Mouse (Mus musculus) mature B cell (primary cell): ENCODE results near the gene Gimap5.

Experiments used
- in situ Hi-C: fragments of 300-500 bp; cut with MboI; formaldehyde crosslinking; loops from 2 replicates; pipeline ENCODE4 v1.14.3; 2019

Gene Gimap5

DNA sequence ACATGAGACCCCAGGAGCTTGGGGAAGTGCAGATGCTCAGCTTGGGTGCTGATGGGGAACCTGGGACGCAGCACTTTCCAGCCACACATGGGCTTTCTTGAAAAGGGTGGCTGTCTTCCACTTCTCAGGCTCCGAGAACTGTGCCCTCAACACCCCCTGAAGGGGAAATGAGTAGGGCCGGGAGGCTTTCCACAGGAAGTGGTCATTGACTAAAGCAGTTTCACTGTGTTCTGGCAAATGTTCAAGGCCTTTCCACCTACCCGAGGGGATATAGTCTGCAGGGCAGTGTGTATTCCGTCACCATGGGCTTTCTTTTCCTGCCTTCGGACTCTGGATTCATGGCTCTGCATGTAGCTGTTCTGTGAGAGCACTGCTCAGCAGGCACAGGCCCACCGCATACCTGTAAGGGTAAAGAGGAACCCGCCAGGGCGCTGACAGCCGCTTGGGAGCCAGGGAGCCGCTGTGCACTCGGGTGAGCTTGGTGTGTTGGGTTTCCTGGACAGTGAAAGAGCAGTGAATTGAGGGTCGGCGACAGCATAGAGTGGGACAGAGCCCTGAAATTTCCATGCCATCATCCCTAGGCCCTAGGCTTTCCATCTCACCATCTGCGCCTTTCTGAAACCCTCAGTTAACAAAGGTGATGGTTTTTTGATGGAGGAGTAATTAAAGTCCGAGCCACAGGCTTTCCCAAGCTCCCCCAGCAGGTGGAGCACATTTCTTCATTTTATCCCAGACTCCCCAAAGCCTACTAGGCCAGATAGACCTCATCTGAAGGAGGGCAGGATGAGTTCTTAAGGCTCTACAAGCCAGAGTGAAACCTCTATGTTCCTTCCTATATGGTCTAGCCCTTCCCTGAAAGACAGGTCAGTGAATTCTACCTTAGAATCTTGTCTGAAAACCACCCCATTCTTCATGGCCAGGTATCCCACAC, at the start of gene Gimap5:
Gene Gimap5 (plus strand): TSS at position 239 of the 931 bp plus-strand sequence.
- in situ Hi-C loops: no loop called here

DNA sequence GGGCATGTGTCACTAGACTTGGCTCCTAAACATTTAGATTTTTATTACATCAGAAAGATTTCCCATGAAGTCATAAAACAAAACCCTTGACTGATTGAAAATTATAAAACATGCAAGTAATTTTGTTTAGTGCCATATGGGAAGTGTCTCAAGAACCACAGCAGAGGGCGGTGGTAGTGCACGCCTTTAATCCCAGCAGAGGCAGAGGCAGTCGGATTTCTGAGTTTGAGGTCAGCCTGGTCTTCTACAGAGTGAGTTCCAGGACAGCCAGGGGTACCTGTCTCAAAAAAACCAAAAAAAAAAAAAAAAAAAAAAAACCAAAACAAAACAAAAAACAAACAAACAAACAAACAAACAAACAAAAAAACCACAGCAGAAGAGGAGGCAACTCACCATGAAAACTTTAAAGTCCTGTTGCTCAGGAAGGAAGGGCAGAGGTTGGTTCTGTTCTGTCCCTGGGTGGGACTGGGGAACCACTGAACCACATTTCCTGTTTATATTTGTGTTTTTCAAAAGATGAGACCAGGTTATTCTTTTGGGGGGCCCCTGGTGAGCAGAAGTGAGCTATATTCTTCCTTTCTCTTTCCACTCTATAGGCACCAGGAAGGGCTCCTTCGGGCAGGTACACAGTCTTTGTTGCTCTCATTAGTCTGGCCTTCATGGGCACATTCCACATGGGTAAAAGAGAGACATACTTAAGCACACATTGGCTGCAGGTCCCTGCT, 49.0 kb upstream of the Gimap5 start:
- in situ Hi-C loops: no loop called here

DNA sequence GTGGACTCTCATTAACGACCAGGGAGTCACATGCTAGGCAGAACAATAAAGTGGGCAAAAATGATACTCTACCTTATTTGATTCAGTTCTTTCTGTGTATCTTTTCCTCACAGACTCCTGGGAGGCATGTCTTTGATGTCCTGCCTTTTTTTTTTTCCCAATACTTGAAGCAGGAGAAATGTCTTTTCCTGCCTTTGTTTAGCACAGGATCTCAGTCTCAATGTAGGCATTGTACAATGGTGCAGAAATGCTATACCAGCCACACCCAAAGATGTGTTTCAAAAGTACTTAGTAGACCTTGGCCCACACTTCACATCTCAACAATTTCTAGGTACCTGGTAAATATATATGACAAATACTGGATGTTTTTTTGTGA, 48.5 kb upstream of the Gimap5 start:
- in situ Hi-C loops: no loop called here

DNA sequence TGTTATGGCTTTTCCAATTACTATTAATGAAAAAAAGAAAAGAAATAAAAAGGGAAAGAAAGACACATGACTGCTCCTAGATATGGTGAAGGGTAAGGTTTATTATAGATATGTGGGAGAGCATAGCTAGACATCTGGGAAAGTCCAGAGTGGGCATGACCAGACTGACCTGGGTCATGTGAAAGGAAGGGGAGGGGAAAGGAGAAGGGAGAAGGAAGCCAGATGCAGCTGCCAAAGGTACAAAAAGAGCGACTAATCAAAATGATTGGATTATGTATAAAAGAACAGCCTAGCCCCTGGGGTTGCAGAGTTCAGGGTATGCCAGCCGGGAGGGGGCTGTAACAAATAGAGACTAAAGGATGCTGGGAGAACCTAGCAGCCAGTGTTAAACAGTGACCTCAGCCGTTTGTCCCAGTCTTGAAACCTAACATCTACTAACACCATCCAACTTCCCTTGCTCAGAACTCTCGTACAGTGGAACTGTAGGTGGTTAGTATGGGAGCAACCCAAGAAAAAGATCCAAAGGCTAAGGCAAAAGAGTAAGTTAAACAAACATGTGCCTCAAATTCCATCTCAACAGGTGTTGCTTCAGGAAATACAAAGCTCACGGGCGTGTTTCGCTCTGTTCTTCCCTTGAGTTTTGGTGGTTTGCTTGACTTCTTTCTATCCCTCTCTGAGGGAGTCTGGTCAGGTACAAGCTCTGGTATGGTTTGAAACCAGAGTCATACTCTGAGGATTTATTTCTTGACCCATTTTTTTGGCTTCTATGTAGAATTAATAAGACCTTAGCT, 47.7 kb upstream of the Gimap5 start:
- in situ Hi-C loops: no loop called here

DNA sequence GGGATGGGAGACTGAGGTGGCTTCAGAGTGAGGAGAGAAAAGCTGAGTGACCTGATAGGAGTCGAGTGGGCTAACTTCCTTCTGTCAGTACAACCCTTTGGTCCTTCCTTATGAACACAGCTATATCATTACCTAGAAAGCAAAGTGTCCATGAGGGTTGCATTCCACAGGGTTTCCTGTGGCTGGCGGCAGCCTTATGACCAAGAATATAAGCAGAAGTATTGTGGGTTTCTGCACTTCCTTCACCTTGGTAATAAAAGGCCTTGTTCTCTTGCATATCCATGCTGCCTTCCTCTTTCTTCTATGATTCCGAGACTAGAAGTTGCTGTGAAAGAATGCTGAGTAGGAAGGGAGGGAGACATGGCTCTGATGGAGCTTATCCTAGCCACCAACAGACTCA, 47.1 kb upstream of the Gimap5 start:
- in situ Hi-C loops: no loop called here

DNA sequence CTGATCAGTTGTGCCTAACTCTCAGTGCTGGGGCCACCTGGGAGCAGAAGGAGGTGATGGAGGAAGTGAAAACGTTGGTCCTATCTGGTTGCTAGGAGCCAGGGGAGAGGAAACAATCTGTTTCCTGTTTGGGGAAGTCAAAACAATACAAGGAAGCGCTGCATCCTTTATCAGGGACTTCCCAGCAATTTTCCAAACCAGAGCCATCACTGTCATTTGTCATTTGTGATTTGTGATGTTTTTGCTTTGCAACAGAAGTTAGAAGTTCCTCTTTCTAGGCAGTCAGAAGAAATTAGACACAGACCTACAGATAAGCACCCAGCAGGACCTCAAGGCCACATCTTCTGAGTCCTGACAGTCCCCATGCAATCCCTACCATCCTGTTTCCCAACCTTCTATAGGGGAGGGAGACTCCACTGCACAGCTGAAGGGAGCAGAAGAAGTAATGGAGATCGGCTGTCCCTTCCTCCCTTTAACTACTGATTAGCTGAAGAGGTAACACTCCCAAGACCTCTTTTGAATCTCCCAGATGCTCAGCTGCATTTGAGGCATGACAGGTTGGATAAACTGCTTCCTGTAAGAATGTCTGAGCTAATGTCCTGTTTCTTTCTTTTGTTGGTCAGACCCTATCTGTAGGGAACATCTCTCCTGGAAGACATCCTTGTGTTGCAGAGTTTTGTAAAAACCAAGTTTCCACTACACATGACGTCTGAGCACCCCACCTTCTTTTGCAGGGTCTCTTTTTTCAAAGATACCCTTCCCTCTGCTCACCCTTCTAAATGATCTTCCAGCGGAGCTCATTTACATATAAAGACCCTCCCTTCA, 45.5 kb upstream of the Gimap5 start:
- in situ Hi-C loops: no loop called here

DNA sequence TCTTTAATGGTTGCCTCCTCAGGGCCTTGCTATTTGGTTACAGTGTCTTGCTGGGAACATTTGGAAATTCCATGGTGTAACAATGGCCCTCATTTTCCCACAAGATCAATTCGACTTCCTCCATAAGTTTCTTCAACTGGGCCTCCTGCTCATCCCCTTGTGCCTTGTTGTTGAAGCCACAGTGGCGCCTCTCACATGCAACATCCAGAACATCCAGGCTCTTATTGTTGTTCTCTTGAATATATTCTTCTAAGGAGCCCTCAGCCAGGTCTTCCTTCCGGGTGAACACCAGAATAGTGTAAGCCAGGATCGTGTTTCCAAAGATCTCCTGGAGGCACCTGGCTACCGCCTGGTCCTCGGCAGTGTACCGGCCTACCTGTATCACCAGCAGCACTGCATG, 43.9 kb upstream of the Gimap5 start:
- in situ Hi-C loops: no loop called here

DNA sequence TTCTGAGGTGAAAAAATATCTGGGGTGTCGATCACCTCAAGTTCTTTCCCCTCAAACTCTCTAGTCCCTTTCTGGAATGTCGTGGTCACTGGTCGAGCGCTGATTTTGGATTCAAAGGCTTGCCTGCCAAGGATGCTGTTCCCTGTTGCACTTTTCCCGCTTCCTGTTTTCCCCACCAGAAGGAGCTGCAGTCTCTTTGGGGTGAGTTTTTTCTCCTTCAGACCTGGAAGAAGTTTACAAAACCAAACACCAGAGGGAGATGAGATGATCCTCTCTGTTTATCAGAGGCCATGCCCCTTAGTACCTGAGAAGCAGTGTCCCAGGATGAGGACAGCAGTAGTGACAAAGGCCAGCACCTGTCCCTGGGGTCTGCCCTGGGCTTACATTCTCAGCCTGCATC, 43.4 kb upstream of the Gimap5 start:
- in situ Hi-C loops: no loop called here

DNA sequence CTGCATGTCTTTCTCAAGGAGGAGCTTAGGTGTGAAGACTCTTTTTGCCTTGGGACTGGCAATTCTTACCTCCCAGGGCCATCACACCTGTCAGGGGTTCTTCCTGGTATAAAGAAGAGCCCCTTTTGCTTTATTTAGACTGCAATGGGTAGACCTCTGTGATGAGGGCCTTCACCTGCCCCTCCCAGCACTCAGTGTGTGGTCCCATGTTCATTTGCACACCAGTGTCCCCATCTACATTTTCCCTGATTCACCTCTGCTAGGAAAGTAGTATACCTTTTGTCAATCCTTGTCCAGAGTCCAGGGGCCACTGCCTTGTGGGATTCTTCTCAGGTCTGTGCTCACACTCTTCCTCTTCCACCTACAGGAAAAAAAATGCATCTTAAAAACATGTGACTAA, 41.9 kb upstream of the Gimap5 start:
- in situ Hi-C loops: no loop called here

DNA sequence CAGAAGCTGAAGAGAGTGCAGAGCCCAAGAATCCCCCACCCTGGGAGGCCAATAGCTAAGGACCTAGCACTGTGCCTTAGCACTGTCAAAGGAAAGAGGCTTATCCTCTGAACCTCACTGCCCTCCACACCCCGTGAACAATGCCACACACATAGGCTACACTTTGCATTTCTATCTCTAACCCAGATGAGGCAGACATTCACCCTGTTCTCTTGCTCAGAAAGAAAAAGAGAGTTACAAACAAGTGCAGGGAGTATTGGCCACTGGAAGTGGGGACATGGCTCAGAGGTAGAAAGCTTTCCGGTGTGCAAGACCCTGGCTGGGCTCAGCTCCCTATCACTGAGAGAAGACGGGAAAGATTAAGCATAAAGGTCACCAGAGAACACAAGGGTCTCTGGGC, 39.9 kb upstream of the Gimap5 start:
- in situ Hi-C loops: no loop called here

DNA sequence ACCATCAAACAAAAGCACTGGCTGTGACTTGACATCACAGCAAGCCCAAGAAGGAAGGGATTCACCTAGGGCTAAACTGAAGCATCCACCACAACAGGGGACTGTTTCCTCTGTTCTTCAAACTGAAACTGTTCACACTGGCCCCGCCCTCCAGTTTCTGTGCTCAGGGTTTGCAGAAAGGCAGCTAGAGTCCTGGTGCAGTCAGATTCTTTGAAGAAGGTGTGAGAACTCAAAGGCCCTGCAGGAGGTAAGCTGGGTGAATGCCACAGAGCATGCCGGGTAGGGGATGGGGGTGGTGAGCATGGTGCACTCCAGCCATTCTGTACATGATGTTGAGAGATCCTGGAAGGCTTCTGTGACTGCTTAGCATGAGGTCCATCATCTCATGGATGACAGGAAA, 27.5 kb upstream of the Gimap5 start, which contains the start of the genes Gm28053 and Gimap7:
Gene Gm28053 (plus strand): TSS at position 153 of the 400 bp plus-strand sequence.
Gene Gimap7 (plus strand): TSS at position 167 of the 400 bp plus-strand sequence.
- in situ Hi-C loops: no loop called here

DNA sequence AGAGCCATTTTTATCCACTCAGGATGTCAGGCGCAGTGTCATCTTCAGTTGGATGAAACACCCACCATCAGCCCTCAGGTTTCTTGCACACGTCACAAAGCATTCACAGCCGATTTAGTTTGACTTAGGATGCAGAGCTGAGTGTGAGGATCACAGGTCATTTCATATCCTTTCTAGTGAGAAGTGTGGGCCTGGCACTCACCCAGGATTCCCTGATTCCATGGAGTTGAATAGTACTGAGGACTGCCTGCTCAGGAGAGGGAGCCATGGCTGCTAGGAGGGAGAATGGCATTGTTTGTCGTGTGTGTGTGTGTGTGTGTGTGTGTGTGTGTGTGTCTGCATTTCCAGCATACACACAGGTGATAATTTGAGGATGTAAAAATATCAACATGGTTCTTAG, 25.7 kb upstream of the Gimap5 start:
- in situ Hi-C loops: no loop called here

DNA sequence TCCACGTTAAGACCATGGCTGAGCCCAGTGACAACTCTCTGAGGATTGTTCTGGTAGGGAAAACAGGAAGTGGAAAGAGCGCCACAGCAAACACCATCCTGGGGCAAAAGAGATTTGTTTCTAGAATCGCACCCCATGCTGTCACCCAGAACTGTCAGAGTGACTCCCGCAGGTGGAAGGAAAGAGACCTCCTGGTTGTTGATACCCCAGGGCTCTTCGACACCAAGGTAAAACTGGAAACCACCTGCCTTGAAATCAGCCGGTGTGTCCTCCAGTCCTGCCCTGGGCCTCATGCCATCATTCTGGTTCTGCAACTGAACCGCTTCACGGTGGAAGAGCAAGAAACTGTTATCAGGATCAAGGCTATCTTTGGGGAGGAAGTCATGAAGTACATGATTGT, 22.5 kb upstream of the Gimap5 start:
- in situ Hi-C loops: no loop called here

DNA sequence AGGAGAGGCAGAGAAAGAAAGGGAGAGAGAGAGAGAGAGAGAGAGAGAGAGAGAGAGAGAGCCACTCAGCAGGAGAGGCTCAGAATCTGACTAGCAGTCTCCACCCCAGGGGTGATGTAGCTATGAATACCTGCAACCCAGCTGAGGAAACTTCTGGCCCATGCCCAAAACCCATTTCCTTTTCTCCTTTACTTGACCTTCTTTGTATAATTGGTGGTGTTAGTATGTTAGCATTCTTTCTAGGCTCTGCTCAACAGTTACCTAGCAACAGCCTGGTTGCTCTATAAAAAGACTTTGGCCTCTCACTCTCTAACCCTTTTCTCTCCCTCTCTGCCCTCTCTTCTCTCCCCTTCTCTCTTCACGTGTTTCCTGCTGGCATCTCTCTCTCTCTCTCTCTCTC, 20.5 kb upstream of the Gimap5 start:
- in situ Hi-C loops: no loop called here

DNA sequence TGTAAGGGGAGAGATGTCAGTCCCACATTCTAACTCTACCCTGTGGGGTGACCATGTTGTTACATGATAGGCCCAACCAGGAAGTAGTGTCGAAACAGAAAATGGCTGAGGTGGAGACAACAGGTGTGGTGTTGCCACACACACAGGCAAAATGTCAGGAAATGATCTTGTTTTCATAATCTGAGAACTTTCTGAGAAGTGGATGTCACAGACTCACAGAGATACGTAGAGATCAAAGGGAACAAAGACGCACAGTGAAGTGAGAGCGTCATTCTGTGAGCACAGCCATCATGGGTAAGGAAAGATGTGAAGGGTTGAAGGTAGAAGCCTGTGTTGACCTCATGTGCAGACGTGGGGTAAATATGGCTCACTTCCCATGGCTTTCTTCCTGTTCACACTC, 18.2 kb upstream of the Gimap5 start:
- in situ Hi-C loops: no loop called here

DNA sequence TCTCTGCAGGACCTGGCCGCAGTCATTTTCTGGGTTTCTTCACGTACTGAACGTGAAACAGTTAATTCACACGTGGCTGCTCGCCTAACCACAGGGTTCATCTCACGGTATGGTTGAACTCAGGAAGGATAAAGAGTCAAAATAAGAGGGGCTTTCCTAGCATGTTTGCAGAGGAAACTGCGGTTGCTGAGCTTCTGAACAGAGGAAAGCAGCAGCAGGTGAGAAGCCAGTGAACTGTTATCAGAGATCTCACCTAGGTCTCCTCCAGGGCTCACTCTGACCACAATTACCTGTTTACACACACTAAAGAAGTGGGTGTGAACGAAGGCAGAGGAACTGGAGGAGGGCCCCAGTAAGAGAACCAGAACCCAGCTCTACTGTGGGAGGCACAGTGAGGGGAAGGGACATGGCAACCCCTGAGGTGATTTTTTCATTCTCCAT, 13.1 kb upstream of the Gimap5 start:
- in situ Hi-C loops: no loop called here

DNA sequence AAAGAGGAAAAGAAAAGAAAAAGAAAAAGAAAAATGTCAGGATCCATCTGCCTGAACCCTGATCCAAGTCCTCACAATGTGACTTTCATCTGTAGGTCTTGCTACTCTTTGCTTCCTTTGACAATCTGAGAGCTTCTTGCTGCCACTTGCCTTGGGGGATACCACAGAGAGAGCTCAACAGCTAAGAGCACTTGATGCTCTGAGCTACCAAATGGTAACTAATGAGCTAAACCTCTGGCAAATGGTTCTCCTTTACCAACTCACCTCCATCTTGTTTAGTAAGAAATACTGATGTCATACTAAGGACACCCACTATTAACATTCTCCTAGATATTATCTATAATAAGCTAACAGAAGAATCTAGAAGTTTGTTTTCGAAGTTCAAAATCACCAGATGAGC, 12.3 kb upstream of the Gimap5 start:
- in situ Hi-C loops: no loop called here

DNA sequence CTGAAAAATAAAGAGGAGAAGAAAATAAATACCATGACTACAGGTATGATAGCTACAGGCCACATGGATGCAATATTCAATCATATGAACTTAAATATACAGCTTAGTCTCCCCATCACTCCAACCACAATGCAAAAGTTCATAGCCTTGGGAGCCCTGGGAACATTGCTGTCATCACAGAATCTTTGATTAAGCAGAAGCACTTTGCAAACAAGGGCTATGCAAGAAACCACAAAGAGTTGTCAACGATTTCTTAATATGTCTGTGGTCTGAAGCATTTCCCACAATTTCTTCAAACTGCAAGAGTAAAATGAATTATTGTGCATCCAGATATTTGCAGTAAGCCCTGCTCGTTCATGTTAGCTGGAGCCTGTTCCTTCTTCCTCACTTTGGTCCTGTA, 8.9 kb upstream of the Gimap5 start:
- in situ Hi-C loops: no loop called here

DNA sequence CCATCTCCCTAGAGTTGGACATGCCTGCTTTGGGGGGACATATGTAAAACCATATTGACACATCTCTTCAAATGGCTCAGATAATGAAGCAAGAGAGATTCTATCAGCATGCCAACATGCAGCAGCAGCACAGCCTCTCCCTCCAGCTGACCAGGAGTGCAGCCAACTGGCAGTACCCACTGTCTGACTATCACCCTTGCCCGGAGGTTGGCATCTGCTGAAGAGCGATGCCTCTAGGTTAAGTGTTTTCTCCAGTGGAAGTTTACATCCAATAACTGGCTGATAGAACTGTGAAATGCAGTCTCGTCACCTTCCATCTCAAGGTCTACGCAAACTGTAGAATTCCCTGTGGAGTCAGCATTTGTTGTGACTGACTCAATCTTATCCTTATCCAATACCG, 8.3 kb upstream of the Gimap5 start:
- in situ Hi-C loops: no loop called here

DNA sequence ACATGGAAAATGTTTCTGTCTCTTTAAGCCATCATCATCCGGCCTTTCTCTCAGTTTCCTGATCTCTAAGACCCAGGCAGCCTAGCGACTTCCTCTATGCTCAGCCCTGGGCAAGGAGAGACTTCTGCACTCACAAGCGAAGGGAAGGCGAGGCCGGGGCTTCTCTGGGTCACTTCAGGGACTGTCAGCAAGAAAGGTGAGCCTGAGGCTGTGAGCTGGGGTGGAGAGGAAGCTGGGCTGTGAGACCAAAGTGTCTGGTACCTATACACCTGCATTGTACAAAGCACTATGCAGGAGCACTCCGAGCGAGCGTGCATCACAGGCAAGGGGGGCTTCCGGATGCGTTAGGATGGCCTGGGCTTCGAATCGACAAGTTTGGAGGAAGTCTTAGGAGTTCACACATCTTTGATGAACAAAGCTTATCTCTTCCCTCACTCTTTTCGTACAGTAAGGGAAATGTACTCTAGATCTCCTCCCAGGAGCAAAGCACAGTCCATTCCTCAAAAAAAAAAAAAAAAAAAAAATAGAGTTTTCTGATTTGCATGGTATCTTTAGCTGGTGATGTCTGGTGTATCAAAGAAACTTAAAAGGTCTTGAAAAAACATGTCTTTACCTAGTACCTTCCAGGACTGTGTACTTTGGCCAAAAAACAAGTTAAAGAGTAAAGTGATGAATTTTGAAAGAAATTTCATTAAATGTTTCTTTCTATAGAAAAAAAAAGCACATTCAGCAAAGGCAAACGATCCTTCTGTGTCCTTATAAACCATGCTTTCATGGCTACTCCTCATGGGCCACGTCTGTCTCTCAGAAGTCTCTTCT, 6.8 kb upstream of the Gimap5 start, which contains the start of gene Gimap1:
Gene Gimap1 (plus strand): TSS at position 94 of the 819 bp plus-strand sequence.
- in situ Hi-C loops: no loop called here

DNA sequence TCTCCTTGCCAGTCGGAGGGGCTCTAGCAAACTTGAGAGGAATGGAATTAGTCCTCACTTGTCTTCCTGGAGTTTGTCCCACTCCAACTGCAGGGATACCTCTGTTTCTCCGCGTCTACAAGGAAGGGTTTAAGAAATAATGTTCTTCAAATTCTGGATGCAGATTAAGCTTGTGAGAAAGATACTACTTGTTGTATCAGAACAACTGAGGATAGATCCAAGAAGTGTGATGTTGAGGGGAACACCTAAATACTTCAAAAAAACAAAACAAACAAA, 6.3 kb upstream of the Gimap5 start:
- in situ Hi-C loops: no loop called here
